Mouse (Mus musculus) embryonic facial prominence, embryonic 11.5 days (tissue): ENCODE data around the gene Lsr. TPM values are rescaled to one million over a fixed set of nuclear protein-coding genes. Genes with fewer than 3 reads are reported as not detected.
A peak's percentile ranks its signal among the peaks of the same experiment; 100 is the strongest.

Experiments
- ATAC-seq: fragments of 200-750 bp; cut with Nextera tagmentation; replicated peaks from 2 replicates; pipeline ENCODE4 v1.8.0; 2017; ENCODE audit warnings: low read depth; ENCODE audit not compliant: insufficient number of reproducible peaks, low FRiP score, low TSS enrichment
- DNase-seq: peaks from one replicate; pipeline ENCODE4 v3.0.0-alpha.2; 2015; ENCODE audit warnings: low spot score
- H3K27ac ChIP-seq: fragments of 300-500 bp; sonication (generic); replicated peaks from 2 replicates; pipeline ENCODE4 v1.5.1; 2014; ENCODE audit warnings: mild to moderate bottlenecking, low read depth, low read length, control low read depth
- H3K27me3 ChIP-seq: fragments of 300-500 bp; sonication (generic); 2 replicates; pipeline ENCODE4 v1.6.1; 2014; ENCODE audit warnings: mild to moderate bottlenecking, low read length, moderate library complexity, mixed read lengths; ENCODE audit not compliant: control insufficient read depth, insufficient read depth
- H3K36me3 ChIP-seq: fragments of 300-500 bp; sonication (generic); replicated peaks from 2 replicates; pipeline ENCODE4 v1.6.1; 2014; ENCODE audit warnings: low read depth, mild to moderate bottlenecking, low read length, moderate library complexity, mixed read lengths; ENCODE audit not compliant: control insufficient read depth, insufficient read depth
- H3K4me1 ChIP-seq: fragments of 300-500 bp; sonication (generic); 2 replicates; pipeline ENCODE4 v1.6.1; 2014; ENCODE audit warnings: low read length, mixed read lengths; ENCODE audit not compliant: control insufficient read depth, insufficient read depth
- H3K4me2 ChIP-seq: fragments of 300-500 bp; sonication (generic); 2 replicates; pipeline ENCODE4 v1.6.1; 2014; ENCODE audit warnings: low read depth, mild to moderate bottlenecking, control low read depth, low read length, moderate library complexity
- H3K4me3 ChIP-seq: fragments of 300-500 bp; sonication (generic); 2 replicates; pipeline ENCODE4 v1.5.1; 2014; ENCODE audit warnings: low read depth, low read length, control low read depth
- H3K9ac ChIP-seq: fragments of 300-500 bp; sonication (generic); replicated peaks from 2 replicates; pipeline ENCODE4 v1.6.1; 2014; ENCODE audit warnings: mild to moderate bottlenecking, control low read depth, low read length
- H3K9me3 ChIP-seq: fragments of 300-500 bp; sonication (generic); replicated peaks from 2 replicates; pipeline ENCODE4 v1.6.1; 2016; ENCODE audit warnings: mild to moderate bottlenecking, low read length, inconsistent platforms, mixed read lengths; ENCODE audit not compliant: control insufficient read depth
- WGBS: fragments of 180-500 bp; shearing (Covaris S2); extraction: QIAGEN DNeasy Blood & Tissue Kit; methylation state at CpG from one replicate; pipeline ENCODE4 v1.1.7; 2014; 5-methylcytosine and 5-hydroxymethylcytosine counted together
- polyA plus RNA-seq: library from polyadenylated mRNA; unstranded; fragments of >200 nt; fragmentation: Nextera tagmentation; extraction: Ambion mirVana; gene quantifications from 2 replicates; pipeline ENCODE4 v1.2.1, GENCODE M21; 2014

Gene Lsr
- polyA plus RNA-seq, 1 experiment from 2014 or later: 18.9 TPM

DNA sequence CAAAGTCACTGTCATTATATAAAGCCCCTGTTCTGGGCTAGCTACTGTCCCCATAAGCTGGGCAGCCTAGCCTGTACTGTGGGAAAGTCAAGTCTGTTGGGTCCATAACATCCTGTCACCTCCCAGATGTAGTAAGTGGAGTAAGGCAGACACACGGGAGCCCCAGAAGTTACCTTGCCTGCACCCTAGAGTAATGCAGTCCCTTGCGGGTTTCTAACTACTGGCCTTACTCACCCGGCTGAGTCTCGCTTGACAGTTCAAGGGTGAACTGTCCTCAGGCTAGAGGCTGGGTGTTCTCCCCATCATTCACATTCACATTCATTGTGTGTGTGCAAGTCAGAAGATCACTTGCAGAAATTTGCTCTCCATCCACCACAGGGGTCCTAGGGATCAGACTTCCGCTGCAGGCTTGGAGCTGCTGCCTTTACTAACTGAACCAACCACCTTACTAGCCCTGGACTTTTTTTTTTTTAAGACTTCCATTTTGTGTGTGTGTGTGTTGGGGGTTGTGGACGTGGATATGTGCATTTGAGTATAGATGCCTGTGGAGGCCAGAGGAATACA is 13.4 kb downstream of the Lsr start:
- Histone ChIP-seq H3K27me3 (no peaks in the 10 kb centered on the region), H3K9ac (no peak overlapping the region), H3K4me2 (no peak overlapping the region), H3K4me3 (no peak overlapping the region), H3K4me1 (no peaks in the 10 kb centered on the region), H3K9me3 (no peaks in the 10 kb centered on the region), H3K36me3 (no peaks in the 10 kb centered on the region; the same call in none of the 2 replicates), H3K27ac (no peak overlapping the region)
- ATAC-seq (no peak), DNase-seq (no peak)
- 80% methylated on average over 6 of the region's 6 CpGs for WGBS

DNA sequence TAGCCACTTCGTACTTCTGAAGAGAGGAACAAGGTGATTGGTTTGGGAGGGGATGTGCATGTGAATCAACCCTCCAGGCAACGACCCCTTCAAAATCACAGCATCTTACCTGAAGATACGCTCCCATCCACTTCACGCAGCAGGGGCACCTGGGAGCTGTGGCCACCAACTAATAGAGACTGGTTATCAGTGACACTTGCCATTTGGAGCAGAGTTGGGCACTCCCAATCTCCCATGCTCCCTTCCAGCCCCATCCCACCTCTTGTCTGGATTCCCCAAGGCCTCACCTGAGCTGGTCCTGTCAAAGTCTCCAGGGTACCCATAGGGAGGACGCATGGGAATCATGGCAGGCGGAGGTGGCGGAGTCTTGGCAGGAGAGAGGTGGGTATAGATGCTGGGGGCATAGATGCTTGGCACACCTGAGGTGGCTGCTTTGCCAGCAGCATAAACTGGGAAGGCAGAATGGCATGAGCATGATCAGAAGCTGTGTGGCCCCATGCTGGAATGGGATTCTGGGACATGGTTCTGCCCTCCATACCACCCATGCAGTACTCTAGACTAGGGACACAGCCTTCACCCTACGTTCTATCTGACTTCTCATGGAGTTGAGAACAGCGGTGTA is 14.3 kb downstream of the Lsr start:
- no peak overlapping the region for H3K27ac ChIP-seq

DNA sequence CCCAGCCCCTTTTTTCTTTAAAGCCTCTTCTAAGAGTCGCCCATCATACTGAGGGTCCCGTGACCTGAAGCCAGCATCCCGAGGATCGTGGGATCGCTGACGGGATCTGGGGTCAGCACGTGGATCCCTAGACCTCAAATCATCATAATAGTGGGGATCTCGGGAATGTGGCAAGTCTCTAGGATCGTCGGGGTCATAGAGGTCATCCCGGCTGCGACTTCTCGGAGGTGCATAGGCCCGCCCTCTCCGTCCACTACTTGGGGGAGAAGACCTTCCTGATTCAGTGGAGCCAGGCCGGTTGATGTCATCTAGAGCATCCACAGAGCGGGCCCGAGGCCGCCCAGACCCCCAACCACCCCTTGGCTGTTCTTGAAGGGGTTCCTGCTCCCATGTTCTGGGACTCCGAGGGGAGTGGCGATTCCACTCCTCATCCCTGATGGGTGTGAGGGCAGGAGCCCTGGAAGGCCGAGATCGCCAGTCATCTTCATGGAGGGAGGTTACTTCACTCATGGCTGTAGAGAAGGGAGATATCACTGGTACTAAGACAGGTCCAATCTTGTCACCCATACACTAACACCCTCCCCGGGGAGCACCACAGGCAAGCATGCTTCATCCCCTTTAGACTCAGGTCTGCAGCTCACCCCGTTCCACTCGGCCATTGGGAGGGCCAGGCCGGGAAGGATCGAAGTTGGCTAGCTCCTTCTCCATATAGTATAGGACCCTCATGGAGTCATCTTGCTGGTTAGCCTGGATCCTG is 15.0 kb downstream of the Lsr start:
- H3K27ac ChIP-seq: peak overlapping the region; percentile 97; the same call in 1 of the 2 replicates
- DNase-seq (no peak), ATAC-seq (no peak)
- H3K27me3 ChIP-seq: no peaks in the 10 kb centered on the region
- no peaks in the 10 kb centered on the region for H3K9me3 ChIP-seq
- 72% methylated on average over 28 of the region's 28 CpGs for WGBS
- H3K36me3 ChIP-seq: peaks cover 7% of the 10 kb centered on the region
- peak overlapping the region; percentile 99 for H3K9ac ChIP-seq
- peak overlapping the region; percentile 54 for H3K4me2 ChIP-seq
- H3K4me1 ChIP-seq: no peaks in the 10 kb centered on the region
- H3K4me3 ChIP-seq: peak overlapping the region; percentile 97

More for the DNA sequence above, 14.3 kb downstream of the Lsr start:
- H3K4me3 ChIP-seq: no peak overlapping the region
- H3K27me3 ChIP-seq: no peaks in the 10 kb centered on the region
- no peak overlapping the region for H3K4me2 ChIP-seq
- H3K4me1 ChIP-seq: no peaks in the 10 kb centered on the region
- H3K9ac ChIP-seq: no peak overlapping the region
- 96% methylated on average over 9 of the region's 9 CpGs for WGBS
- H3K9me3 ChIP-seq: no peaks in the 10 kb centered on the region
- DNase-seq (no peak), ATAC-seq (no peak)
- H3K36me3 ChIP-seq: peaks cover 2% of the 10 kb centered on the region

DNA sequence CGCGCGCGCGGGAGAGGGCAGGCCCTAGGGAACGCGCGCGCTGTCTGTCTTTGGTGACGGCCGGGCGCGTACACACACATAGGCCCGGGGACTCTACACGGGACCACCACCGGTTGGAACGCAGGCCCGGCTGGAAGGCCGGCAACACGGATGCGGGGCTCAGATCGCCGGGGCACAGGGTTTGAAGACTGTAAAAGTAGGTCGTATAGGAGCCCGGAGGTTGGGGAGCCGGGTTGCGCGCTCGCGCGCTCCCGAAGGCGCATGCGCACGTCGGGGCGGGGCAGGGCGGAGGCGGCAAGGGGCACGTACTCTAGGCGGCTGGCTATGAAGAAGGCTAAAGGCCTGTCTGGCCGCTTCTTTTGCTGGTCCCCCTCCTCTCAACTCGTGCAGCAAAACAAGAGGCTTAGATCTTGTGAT is 15.9 kb downstream of the Lsr start:
- Histone ChIP-seq H3K27ac (peak overlapping the region; percentile 97), H3K4me2 (peak overlapping the region; percentile 54), H3K9me3 (no peaks in the 10 kb centered on the region), H3K27me3 (no peaks in the 10 kb centered on the region), H3K4me3 (peak overlapping the region; percentile 97), H3K9ac (peak overlapping the region; percentile 99), H3K4me1 (no peaks in the 10 kb centered on the region), H3K36me3 (peaks cover 9% of the 10 kb centered on the region)
- DNase-seq (peak; percentile 86), ATAC-seq (peak; percentile 58; the same call in 1 of the 2 replicates)
- WGBS: under 1% methylated on average over 43 of the region's 43 CpGs

DNA sequence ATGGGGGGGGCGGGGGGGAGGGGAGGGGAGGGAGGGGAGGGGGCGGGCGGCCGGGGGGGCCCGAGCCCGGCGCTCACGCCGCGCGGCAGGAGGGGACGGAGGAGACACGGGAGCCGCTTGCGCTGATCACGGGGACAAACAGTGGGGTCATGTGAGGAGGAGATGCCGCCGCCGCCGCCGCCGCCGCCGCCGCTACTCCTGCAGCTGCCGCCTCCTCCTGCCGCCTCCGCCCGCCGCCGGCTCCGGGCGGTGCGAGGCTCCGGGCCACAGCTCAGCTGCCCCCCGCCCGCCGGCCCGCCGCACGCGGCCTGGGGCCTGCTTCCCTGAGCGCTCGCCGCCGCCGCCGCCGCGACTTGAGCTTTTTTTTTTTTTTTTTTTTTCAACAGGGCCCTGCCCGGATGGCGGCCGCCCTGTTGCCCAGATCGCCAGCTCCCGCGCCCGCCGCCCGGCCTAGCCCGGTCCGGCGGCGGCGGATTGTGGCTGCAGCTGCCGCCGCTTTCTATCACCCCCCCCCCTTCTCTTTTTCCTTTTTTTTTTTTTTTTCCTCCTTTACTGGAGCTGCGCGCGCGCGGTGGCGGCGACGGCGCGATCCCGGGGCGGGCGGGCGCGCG is 16.4 kb downstream of the Lsr start, which contains the start of gene Usf2:
Usf2 (minus strand) TSS at position 48 of the 611 bp plus-strand sequence.
- Histone ChIP-seq H3K9ac (peak within 1 kb of the TSS; percentile 99), H3K9me3 (no peaks in the 10 kb centered on the region), H3K4me1 (no peaks in the 10 kb centered on the region), H3K4me3 (peak within 1 kb of the TSS; percentile 97), H3K36me3 (peaks cover 9% of the 10 kb centered on the region), H3K27me3 (no peaks in the 10 kb centered on the region), H3K4me2 (peak within 1 kb of the TSS; percentile 89), H3K27ac (peak within 1 kb of the TSS; percentile 97)
- WGBS: under 1% methylated on average over 22 of the region's 82 CpGs
- peak; percentile 83 for DNase-seq
- ATAC-seq: 0 out of 2 replicates have a peak, but pooled peaks have one; percentile 17

DNA sequence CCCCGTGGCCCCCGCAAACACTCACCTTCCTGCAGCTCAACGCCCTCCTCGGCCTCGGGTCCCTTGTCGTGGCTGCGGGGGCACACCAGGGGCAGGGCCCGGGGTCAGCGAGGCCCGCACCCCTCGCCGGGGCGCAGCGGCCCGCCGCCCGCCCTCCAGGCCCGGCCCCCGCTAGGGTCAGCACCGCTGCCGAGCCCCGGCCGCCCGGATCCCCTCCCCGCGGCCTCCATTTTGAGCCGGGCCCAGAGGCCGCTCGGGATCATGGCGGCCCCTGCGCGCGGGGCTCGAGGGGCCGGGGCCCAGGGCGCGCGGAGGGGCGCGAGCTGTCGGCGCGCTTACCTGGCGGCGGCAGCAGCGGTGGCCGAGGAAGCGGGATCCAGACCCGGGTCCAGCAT is 16.9 kb downstream of the Lsr start:
- DNase-seq (no peak), ATAC-seq (peak; percentile 40)
- H3K27me3 ChIP-seq: no peaks in the 10 kb centered on the region
- H3K4me3 ChIP-seq: peak overlapping the region; percentile 97
- H3K36me3 ChIP-seq: peaks cover 9% of the 10 kb centered on the region
- H3K9ac ChIP-seq: peak overlapping the region; percentile 99
- H3K4me2 ChIP-seq: peak overlapping the region; percentile 89
- no peaks in the 10 kb centered on the region for H3K4me1 ChIP-seq
- H3K9me3 ChIP-seq: no peaks in the 10 kb centered on the region
- 0% methylated on average over 19 of the region's 49 CpGs for WGBS
- H3K27ac ChIP-seq: peak overlapping the region; percentile 97

DNA sequence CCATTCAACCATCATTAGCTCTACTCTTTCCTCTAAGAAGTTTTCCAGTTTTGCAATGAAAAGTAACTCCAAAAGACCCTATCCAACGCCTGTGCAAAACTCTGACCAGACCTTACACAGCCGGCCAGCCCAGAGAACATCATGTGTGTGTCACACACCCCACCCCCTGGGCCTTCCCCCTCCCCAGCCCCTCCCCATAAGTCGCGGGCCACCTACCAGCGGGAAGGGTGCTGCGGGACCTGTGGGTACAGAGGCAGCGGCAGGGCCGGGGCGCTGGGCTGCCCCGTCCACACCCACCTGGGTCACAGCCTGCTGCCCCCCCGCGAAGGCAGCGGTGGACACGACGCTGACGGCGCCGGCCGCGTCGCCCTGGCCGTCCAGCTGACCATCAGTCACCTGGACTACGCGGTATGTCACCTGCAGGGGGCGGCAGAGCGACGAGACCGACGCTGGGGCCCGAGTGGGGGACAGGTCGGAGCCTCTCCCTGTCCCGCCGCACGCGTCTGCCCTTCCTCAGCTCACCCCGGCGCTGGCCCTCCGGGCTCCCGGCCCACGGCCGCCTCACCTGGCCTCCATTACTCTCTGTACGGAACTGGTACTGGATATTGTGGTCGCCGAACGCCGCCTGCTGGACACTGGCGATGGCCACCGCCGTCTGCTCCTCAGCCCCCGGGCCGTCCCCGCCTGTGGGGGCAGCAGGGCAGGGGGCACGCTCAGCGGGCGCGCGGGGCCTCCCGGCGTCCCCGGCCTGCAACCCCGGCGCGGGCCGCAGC is 17.5 kb downstream of the Lsr start:
- H3K9me3 ChIP-seq: no peaks in the 10 kb centered on the region
- H3K9ac ChIP-seq: peak overlapping the region; percentile 99
- no peaks in the 10 kb centered on the region for H3K27me3 ChIP-seq
- H3K27ac ChIP-seq: peak overlapping the region; percentile 97
- under 1% methylated on average over 60 of the region's 64 CpGs for WGBS
- DNase-seq (peak; percentile 91), ATAC-seq (peak; percentile 74)
- no peaks in the 10 kb centered on the region for H3K4me1 ChIP-seq
- peaks cover 9% of the 10 kb centered on the region for H3K36me3 ChIP-seq
- H3K4me2 ChIP-seq: peak overlapping the region; percentile 89
- peak overlapping the region; percentile 97 for H3K4me3 ChIP-seq
